Mouse (Mus musculus): ENCODE results near the gene Ccl8. TPM values are rescaled to one million over a fixed set of nuclear protein-coding genes. Genes with fewer than 3 reads are reported as not detected.

Ccl8 gene
- polyA plus RNA-seq, 1 experiment from 2014 or later, result not detected

DNA sequence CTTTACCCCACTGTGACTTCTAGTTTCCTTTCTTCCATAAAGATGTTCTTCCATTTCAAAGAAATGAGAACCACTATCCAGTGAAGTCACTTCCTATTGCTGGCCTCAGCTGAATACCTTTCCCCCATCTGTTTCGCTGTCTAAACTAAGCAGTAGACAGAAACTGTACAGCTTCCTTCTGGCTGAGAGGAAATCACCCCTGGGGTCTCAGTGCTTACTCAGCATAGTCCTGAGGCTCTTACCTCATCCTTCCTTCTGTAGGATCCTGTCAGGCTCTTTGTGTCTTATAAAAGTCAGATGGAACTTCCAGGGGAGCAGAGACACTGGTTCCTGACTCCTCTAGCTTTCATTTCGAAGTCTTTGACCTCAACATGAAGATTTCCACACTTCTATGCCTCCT, 13.5 kb upstream of the Ccl8 start, which contains the start of gene Ccl12:
TSS of gene Ccl12 (plus strand) at position 317 of the 400 bp plus-strand sequence.
- Histone ChIP-seq H3K27ac (no peak within 1 kb of the TSS), H3K4me3 (replicated peaks) (no peak within 1 kb of the TSS), H3K36me3 (no peaks in the 10 kb centered on the region), H3K9me3 (replicated peaks) (0 out of 2 replicates have a peak, but pooled peaks cover 3% of the 10 kb centered on the region), H3K4me1 (no peaks in the 10 kb centered on the region), H3K9ac (no peak within 1 kb of the TSS), H3K4me2 (no peak within 1 kb of the TSS), H3K27me3 (no peaks in the 10 kb centered on the region)
- ATAC-seq (replicated peaks; ENCODE audit: low FRiP score), result no peak
- WGBS, result 58% methylated on average over 2 of the region's 2 CpGs

DNA sequence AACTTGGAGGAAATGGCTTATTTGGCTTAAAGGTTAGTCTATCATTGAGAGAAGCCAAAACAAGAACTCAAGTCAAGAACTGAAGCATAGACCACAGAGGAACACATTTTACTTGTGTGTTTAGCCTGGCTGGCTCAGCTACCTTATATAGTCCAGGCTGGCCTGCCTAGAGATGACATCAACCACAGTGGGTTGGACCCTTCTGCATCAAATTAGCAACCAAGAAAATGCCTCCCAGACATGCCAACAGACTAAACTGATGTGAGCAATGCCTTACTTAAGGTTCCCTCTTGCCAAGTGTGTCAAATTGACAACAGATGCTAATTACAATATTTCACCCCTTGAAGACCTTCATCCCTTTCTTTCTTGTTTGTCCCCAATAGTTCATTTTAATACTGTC, 5.4 kb upstream of the Ccl8 start:
- Histone ChIP-seq H3K27ac (no peak overlapping the region), H3K27me3 (no peaks in the 10 kb centered on the region), H3K9me3 (replicated peaks) (0 out of 2 replicates have a peak, but pooled peaks cover 3% of the 10 kb centered on the region), H3K36me3 (no peaks in the 10 kb centered on the region), H3K4me1 (no peaks in the 10 kb centered on the region), H3K4me2 (no peak overlapping the region), H3K9ac (no peak overlapping the region), H3K4me3 (replicated peaks) (no peak overlapping the region)
- ATAC-seq (replicated peaks; ENCODE audit: low FRiP score), result no peak

DNA sequence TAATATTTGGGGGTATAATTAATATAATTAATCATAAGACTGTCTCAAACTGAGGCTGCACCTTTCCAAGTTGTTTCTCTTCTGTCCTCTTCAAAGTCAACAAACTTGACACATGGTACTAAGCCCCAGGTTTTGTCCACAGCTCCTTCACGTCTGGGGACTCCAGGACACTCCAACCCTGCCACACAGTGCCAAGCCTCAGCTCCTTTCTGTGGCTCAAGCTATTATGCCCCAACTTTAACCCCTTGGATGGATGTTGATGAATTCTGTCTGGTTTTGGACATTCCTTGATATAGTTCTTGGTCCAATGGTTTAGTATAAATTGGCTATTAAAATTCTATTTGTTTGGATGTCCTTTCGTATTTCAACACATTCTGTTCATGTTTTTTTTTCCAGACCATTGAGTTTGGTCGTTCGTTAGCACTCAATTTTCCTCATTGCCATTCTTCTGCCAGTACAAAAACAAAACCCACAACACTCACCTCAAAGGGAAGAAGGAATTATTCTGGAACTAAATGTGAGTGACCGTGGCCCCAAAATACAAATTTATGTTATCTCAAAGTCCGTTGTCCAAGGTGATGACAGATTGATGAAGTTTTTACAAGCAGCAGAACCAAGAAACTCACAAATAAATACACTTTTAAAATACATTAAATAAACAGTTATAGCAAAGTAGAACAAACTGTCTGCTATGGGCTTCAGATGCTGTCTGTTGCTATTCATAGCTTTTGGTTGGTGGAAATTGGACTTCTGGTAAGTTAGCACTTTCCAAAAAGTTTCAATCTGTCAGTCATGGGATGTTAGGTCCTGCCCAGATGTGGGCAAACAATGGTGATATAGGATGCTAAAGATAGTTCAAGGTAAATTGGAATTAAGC, 4.4 kb upstream of the Ccl8 start:
- 43% methylated on average over 6 of the region's 6 CpGs for WGBS
- no peak overlapping the region for H3K4me3 ChIP-seq (replicated peaks)
- H3K4me2 ChIP-seq, result no peak overlapping the region
- H3K27me3 ChIP-seq, result no peaks in the 10 kb centered on the region
- ATAC-seq (replicated peaks; ENCODE audit: low FRiP score), result no peak
- no peak overlapping the region for H3K9ac ChIP-seq
- no peak overlapping the region for H3K27ac ChIP-seq
- H3K36me3 ChIP-seq, result no peaks in the 10 kb centered on the region
- H3K9me3 ChIP-seq (replicated peaks), result no peaks in the 10 kb centered on the region
- no peaks in the 10 kb centered on the region for H3K4me1 ChIP-seq

DNA sequence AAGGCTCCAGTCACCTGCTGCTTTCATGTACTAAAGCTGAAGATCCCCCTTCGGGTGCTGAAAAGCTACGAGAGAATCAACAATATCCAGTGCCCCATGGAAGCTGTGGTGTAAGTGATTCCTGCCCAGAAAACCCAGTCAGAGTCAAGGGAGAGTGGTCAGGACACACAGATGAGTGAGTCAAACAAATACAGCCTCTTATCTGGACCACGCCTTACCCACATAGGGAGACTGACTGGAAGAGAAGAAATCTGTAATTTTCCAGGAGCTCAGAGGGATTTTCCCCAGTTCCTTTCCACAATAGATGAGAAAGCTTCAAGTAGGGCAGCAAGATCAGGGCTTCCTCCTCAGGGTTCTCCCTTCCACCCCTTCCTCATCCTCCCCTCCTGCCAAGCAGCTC, 1.1 kb downstream of the Ccl8 start:
- 81% methylated on average over 3 of the region's 3 CpGs for WGBS

DNA sequence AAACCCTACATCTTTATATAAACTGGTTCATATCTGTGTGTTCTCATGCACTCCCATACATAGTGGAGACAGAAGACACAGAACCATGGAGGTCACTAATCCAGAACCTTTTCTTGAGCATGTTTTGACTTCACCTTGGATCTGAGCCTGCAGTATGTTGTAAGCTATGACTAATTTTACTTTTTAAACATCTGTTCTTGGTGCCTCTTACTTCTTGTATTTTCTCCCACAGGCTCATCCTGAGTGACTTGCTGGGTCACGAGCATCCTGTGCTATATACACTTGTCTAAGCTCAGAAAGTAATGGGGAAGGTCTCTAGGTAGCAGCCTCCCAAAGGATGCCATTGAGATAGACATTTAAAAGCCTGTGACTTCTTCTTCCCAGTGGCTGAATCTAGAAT, 18.0 kb downstream of the Ccl8 start:
- no peak overlapping the region for H3K4me2 ChIP-seq
- no peak overlapping the region for H3K9ac ChIP-seq
- no peaks in the 10 kb centered on the region for H3K36me3 ChIP-seq
- no peaks in the 10 kb centered on the region for H3K27me3 ChIP-seq
- 0 out of 2 replicates have a peak, but pooled peaks cover 3% of the 10 kb centered on the region for H3K4me1 ChIP-seq
- no peak for ATAC-seq (replicated peaks; ENCODE audit: low FRiP score)
- H3K9me3 ChIP-seq (replicated peaks), result no peaks in the 10 kb centered on the region
- WGBS, result 86% methylated on average over 1 of the region's 1 CpGs
- no peak overlapping the region for H3K4me3 ChIP-seq (replicated peaks)
- no peak overlapping the region for H3K27ac ChIP-seq

More for the DNA sequence above, 1.1 kb downstream of the Ccl8 start:
- no peak overlapping the region for H3K9ac ChIP-seq
- H3K4me1 ChIP-seq, result no peaks in the 10 kb centered on the region
- no peaks in the 10 kb centered on the region for H3K9me3 ChIP-seq (replicated peaks)
- H3K27ac ChIP-seq, result no peak overlapping the region
- no peak overlapping the region for H3K4me3 ChIP-seq (replicated peaks)
- ATAC-seq (replicated peaks; ENCODE audit: low FRiP score), result no peak
- H3K27me3 ChIP-seq, result 0 out of 2 replicates have a peak, but pooled peaks cover 3% of the 10 kb centered on the region
- no peaks in the 10 kb centered on the region for H3K36me3 ChIP-seq
- H3K4me2 ChIP-seq, result no peak overlapping the region

DNA sequence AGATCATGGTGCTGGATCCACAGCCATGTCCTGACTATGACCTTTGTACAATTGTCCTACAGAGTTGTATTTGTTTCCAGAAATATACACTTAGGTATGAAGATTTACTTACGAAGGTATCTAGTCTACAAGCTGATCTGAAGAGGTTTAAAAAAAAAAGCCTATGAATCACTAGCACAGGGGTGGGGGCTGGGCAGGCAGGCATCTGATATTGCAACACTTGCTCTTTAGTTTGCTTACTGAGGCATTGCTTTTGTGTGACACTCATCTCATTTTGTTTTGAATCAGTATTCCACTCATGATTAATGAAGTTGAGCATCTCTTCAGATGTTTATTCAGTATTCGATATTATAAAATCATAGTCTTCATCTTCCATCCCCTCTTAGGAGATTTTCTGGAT, 21.2 kb downstream of the Ccl8 start:
- no peaks in the 10 kb centered on the region for H3K27me3 ChIP-seq
- WGBS, result 89% methylated on average over 2 of the region's 2 CpGs
- ATAC-seq (replicated peaks; ENCODE audit: low FRiP score), result no peak
- H3K9ac ChIP-seq, result no peak overlapping the region
- H3K36me3 ChIP-seq, result no peaks in the 10 kb centered on the region
- no peaks in the 10 kb centered on the region for H3K9me3 ChIP-seq (replicated peaks)
- peaks cover 22% of the 10 kb centered on the region for H3K4me1 ChIP-seq
- H3K27ac ChIP-seq, result no peak overlapping the region
- H3K4me3 ChIP-seq (replicated peaks), result no peak overlapping the region
- no peak overlapping the region for H3K4me2 ChIP-seq

DNA sequence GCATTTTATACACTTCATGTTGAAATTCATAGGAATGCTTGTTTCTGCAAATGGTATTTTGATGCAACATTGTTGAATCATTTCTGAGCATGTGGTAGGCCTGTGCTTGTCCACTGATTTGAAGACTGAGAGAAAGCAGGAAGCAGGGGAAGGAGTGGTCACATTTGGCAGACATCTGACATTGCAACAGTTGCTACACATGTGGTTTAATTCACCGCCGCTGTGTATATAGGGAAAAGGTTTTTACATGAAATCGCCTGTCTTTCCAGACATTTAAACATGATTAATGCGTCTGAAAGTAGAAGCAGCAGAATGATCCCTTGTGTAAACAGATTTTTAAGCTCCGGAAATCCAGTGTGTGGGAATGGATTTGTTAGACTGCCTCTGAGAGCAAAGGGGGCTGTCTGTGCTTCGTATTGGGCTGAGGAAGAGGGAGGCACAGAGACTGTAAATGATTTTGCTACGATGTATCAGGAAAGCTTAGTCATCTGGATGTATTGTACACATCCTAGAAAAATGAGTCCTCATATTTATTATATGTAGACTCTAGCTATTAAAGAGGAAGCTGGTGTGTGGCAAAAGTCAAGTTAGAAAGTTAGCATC, 24.6 kb downstream of the Ccl8 start:
- Histone ChIP-seq H3K27ac (peak overlapping the region; percentile 59), H3K36me3 (no peaks in the 10 kb centered on the region), H3K9me3 (replicated peaks) (no peaks in the 10 kb centered on the region), H3K4me3 (replicated peaks) (no peak overlapping the region), H3K4me1 (peaks cover 22% of the 10 kb centered on the region), H3K27me3 (no peaks in the 10 kb centered on the region), H3K9ac (no peak overlapping the region), H3K4me2 (no peak overlapping the region)
- peak; percentile 43; the same call in 1 of the 2 replicates for ATAC-seq (replicated peaks; ENCODE audit: low FRiP score)
- WGBS, result 17% methylated on average over 7 of the region's 7 CpGs

DNA sequence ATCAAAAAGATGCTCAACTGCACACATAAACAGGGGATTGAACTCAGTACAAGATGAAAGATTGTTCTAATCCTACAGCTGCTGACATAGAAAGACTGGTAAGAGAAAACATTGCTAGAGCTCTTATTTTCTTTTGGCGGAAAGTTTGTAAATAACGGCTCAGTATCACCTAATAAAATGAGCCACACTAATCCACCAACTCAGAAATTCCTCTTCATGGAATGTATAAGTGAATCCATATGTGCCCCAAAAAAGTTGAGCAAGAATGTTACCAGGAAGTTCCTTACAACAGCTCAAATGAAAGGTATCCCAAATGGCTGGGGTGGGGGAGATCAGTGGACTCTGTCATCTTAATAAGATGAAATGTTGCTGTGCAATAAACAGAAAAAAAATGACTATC, 44.1 kb downstream of the Ccl8 start:
- Histone ChIP-seq H3K9me3 (replicated peaks) (no peaks in the 10 kb centered on the region), H3K27me3 (no peaks in the 10 kb centered on the region), H3K4me2 (no peak overlapping the region), H3K9ac (no peak overlapping the region), H3K27ac (no peak overlapping the region), H3K4me1 (no peaks in the 10 kb centered on the region), H3K4me3 (replicated peaks) (no peak overlapping the region), H3K36me3 (no peaks in the 10 kb centered on the region)
- WGBS, result 91% methylated on average over 2 of the region's 2 CpGs
- ATAC-seq (replicated peaks; ENCODE audit: low FRiP score), result no peak

DNA sequence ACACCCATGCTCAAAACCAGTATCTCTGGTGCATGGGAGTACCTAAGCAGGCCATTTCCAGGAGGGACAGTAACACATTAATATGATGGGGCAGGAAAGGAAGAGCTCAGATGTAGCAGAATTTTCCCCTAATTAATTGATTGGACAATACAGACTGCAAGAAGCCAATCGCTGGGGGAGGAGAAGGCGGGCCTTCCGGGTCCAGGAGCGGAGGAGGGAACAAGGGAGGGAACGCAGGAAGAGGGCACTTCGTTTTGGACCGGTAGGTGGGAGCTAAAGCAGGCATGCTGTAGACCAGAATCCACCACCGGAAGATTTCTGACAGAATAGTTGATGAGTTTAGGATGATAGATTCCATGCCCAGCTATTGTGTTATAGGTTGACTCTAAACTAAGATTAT, 48.3 kb downstream of the Ccl8 start:
- Histone ChIP-seq H3K4me2 (no peak overlapping the region), H3K36me3 (no peaks in the 10 kb centered on the region), H3K27ac (no peak overlapping the region), H3K4me3 (replicated peaks) (no peak overlapping the region), H3K27me3 (no peaks in the 10 kb centered on the region), H3K9me3 (replicated peaks) (no peaks in the 10 kb centered on the region), H3K4me1 (no peaks in the 10 kb centered on the region), H3K9ac (no peak overlapping the region)
- no peak for ATAC-seq (replicated peaks; ENCODE audit: low FRiP score)
- WGBS, result 73% methylated on average over 8 of the region's 8 CpGs

Other genes with a start within 250 kb of the Ccl8 start
- gene Asic2, start 146.7 kb upstream of the Ccl8 start, polyA plus RNA-seq (2015; fragmentation: Nextera tagmentation; extraction: Ambion mirVana), result 3.5 and 3.7 TPM in 2 replicates
- 1.6 TPM in 2 replicates for gene Ccl2, start 79.6 kb upstream of the Ccl8 start, polyA plus RNA-seq (2015; fragmentation: Nextera tagmentation; extraction: Ambion mirVana)
- gene Gm17268, start 76.6 kb upstream of the Ccl8 start, polyA plus RNA-seq (2015; fragmentation: Nextera tagmentation; extraction: Ambion mirVana), result not detected in 2 replicates
- gene Ccl7, start 69.5 kb upstream of the Ccl8 start, polyA plus RNA-seq (2015; fragmentation: Nextera tagmentation; extraction: Ambion mirVana), result 0.93 TPM in 2 replicates
- gene Ccl11, start 57.4 kb upstream of the Ccl8 start, polyA plus RNA-seq (2015; fragmentation: Nextera tagmentation; extraction: Ambion mirVana), result 11.9 and 12.4 TPM in 2 replicates
- gene Ccl12, start 13.3 kb upstream of the Ccl8 start, polyA plus RNA-seq (2015; fragmentation: Nextera tagmentation; extraction: Ambion mirVana), result 2.4 and 2.8 TPM in 2 replicates
- gene Ccl1, start 190.5 kb downstream of the Ccl8 start, polyA plus RNA-seq (2015; fragmentation: Nextera tagmentation; extraction: Ambion mirVana), result not detected in 2 replicates

All from kidney, embryonic 15.5 days (tissue).